Comparison of ENCODE assay signal across 10 mouse cellular contexts in genomic region chr11:100894146-100894918, GRCm38 (mm10). TPM values are rescaled to one million over a fixed set of nuclear protein-coding genes. Genes with fewer than 3 reads are reported as not detected.
DNase-seq lines count a peak whose midpoint lies in the region; ATAC-seq lines count a peak whose summit lies in the region.
"Had no signal": no experiment of that assay in that cellular context is flagged by ENCODE, and none has a peak within 500 bp of the region (broad histone marks: within the 10 kb centered on the region; RNA-seq: fewer than 3 reads in every experiment).

No protein-coding gene starts in this region.

- peak overlapping the region; percentile 54; the same call in 1 of the 2 replicates for H3K27ac ChIP-seq in heart, embryonic 10.5 days
- H3K27ac ChIP-seq in stomach, embryonic 16.5 days (ENCODE audit: low read length), result no peak overlapping the region
- H3K27ac ChIP-seq: embryonic facial prominence, embryonic 13.5 days; layer of hippocampus, adult 2 months had no signal

- no peak overlapping the region for H3K4me3 ChIP-seq in heart, embryonic 10.5 days
- H3K4me3 ChIP-seq in stomach, embryonic 16.5 days (replicated peaks; ENCODE audit: low read length), result no peak overlapping the region
- H3K4me3 ChIP-seq: embryonic facial prominence, embryonic 13.5 days; layer of hippocampus, adult 2 months had no signal

- no peaks in the 10 kb centered on the region for H3K27me3 ChIP-seq in heart, embryonic 10.5 days (ENCODE audit: insufficient read depth, poor library complexity, severe bottlenecking)
- H3K27me3 ChIP-seq in stomach, embryonic 16.5 days (ENCODE audit: control insufficient read depth, insufficient read depth, low read length), result no peaks in the 10 kb centered on the region
- H3K27me3 ChIP-seq: embryonic facial prominence, embryonic 13.5 days; megakaryocyte, embryonic 14.5 days had no signal

- 65% methylated on average over 9 of the region's 9 CpGs for WGBS in heart, embryonic 10.5 days
- WGBS in stomach, embryonic 16.5 days, result 75% methylated on average over 9 of the region's 9 CpGs

- intact Hi-C loops in left cerebral cortex, postnatal 4 days (cut with DNase I), result no loop called here

- no peaks in the 10 kb centered on the region for H3K9me3 ChIP-seq in heart, embryonic 10.5 days
- H3K9me3 ChIP-seq in stomach, embryonic 16.5 days (replicated peaks; ENCODE audit: control insufficient read depth, low read length), result no peaks in the 10 kb centered on the region
- H3K9me3 ChIP-seq: embryonic facial prominence, embryonic 13.5 days; megakaryocyte, embryonic 14.5 days had no signal

- DNase-seq in heart, embryonic 10.5 days (ENCODE audit: low spot score), result no peak
- DNase-seq in heart, adult 11 months, result no peak
- peak; percentile 58 for DNase-seq in left cerebral cortex, postnatal 4 days
- no peak for DNase-seq in left cerebral cortex, adult 11 months (ENCODE audit: low spot score)
- peak; percentile 58 for DNase-seq in adipocyte (ENCODE audit: low spot score)
- DNase-seq in adrenal gland, adult 2 months, result no peak

- H3K4me2 ChIP-seq in stomach, embryonic 16.5 days (ENCODE audit: low read depth, low read length), result no peak overlapping the region
- H3K4me2 ChIP-seq: embryonic facial prominence, embryonic 13.5 days had no signal

- H3K4me1 ChIP-seq in heart, embryonic 10.5 days, result peaks cover 27% of the 10 kb centered on the region
- no peaks in the 10 kb centered on the region for H3K4me1 ChIP-seq in stomach, embryonic 16.5 days (ENCODE audit: control insufficient read depth, insufficient read depth, low read length)

- peaks cover 50% of the 10 kb centered on the region for H3K36me3 ChIP-seq in heart, embryonic 10.5 days
- H3K36me3 ChIP-seq in stomach, embryonic 16.5 days (ENCODE audit: control insufficient read depth, insufficient read depth, low read length), result peaks cover 8% of the 10 kb centered on the region; the same call in 1 of the 2 replicates

- H3K9ac ChIP-seq in stomach, embryonic 16.5 days (ENCODE audit: low read length), result peak overlapping the region; percentile 23; the same call in 1 of the 2 replicates
- H3K9ac ChIP-seq: embryonic facial prominence, embryonic 13.5 days had no signal

- no peak for ATAC-seq in stomach, embryonic 16.5 days (ENCODE audit: insufficient read depth, low FRiP score)

RNA-seq across cellular contexts. Expression of gene Stat5a, which starts 35.2 kb away (rescaled TPM):
- polyA plus RNA-seq in heart, embryonic 10.5 days (2016; fragmentation: Nextera tagmentation; extraction: Ambion mirVana), result 6.2 and 6.6 TPM in 2 replicates
- 1 to 10 TPM in 1 of 2 experiments, under 1 TPM in 1; 0.98 to 1.2 TPM for total RNA-seq in left cerebral cortex, postnatal 4 days (2021)
- 12.0 and 14.0 TPM in 2 replicates for polyA plus RNA-seq in stomach, embryonic 16.5 days (2015; fragmentation: Nextera tagmentation; extraction: Ambion mirVana)
- 10 to 100 TPM; 27.0 to 38.0 TPM for total RNA-seq in adrenal gland, adult 2 months (2021)
- polyA plus RNA-seq in adrenal gland, adult 2 months (2012; rRNA removed), result 45.1 and 51.2 TPM in 2 replicates

RNA-seq across cellular contexts. Expression of gene Stat5b, which starts 43.8 kb away (rescaled TPM):
- polyA plus RNA-seq in heart, embryonic 10.5 days (2016; fragmentation: Nextera tagmentation; extraction: Ambion mirVana), result 25.7 and 30.1 TPM in 2 replicates
- total RNA-seq in left cerebral cortex, postnatal 4 days (2021), result 10 to 100 TPM in 1 of 2 experiments, 1 to 10 TPM in 1; 9.6 to 11.8 TPM
- 26.2 and 27.4 TPM in 2 replicates for polyA plus RNA-seq in stomach, embryonic 16.5 days (2015; fragmentation: Nextera tagmentation; extraction: Ambion mirVana)
- total RNA-seq in adrenal gland, adult 2 months (2021), result 10 to 100 TPM; 60.3 to 65.3 TPM
- 43.8 and 53.8 TPM in 2 replicates for polyA plus RNA-seq in adrenal gland, adult 2 months (2012; rRNA removed)

RNA-seq across cellular contexts. Expression of gene Stat3, which starts 45.0 kb away (rescaled TPM):
- polyA plus RNA-seq in heart, embryonic 10.5 days (2016; fragmentation: Nextera tagmentation; extraction: Ambion mirVana), result 33.7 and 41.5 TPM in 2 replicates
- total RNA-seq in left cerebral cortex, postnatal 4 days (2021), result 10 to 100 TPM; 32.4 to 36.7 TPM
- polyA plus RNA-seq in stomach, embryonic 16.5 days (2015; fragmentation: Nextera tagmentation; extraction: Ambion mirVana), result 47.2 and 56.1 TPM in 2 replicates
- 10 to 100 TPM; 76.6 to 79.4 TPM for total RNA-seq in adrenal gland, adult 2 months (2021)
- polyA plus RNA-seq in adrenal gland, adult 2 months (2012; rRNA removed), result 45.4 and 54.9 TPM in 2 replicates

Comparison
In these comparisons a context has a peak if more than half of its experiments do, and no peak if none do; other contexts are left out.
1. DNase-seq: peak in left cerebral cortex, postnatal 4 days (single experiment) and adipocyte (single experiment); none in heart, embryonic 10.5 days (single experiment), heart, adult 11 months (single experiment), left cerebral cortex, adult 11 months (single experiment) and adrenal gland, adult 2 months (single experiment).